Mouse (Mus musculus) bone marrow macrophage, adult 2 months (primary cell): ENCODE data around the gene Khdc4.

Source experiments
- CTCF ChIP-seq: IDR thresholded peaks from 2 replicates; pipeline ENCODE4 v1.5.1; 2012; ENCODE audit warnings: low read depth, mild to moderate bottlenecking, low read length, moderate library complexity
- POLR2A ChIP-seq: IDR thresholded peaks from 2 replicates; pipeline ENCODE4 v1.6.1; 2012; ENCODE audit warnings: mild to moderate bottlenecking, low read depth, low read length, borderline replicate concordance

DNA sequence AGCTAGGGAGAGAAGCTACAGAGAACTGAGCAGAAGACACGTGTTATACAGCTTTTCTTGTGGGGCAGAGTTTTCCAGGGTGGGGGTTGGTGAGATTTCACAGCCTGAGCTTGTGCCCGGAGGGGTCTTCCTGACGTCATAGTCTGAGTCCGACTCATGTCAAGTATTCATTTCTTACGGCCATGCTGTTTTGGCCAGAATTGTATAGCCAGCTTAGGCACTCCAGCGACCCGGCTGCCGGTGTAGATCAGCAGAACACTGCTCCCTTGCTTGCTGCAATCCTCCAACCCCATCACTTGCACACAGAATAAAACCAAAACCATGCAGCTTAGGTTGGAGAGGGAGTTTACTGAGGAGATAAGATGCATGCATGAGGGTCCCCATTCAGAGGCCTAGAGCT is 30.0 kb upstream of the Khdc4 start:
- TF ChIP-seq POLR2A = no peak
- no peak for TF ChIP-seq CTCF
